Mouse (Mus musculus): ENCODE results near the gene Tmem86b. TPM values are rescaled to one million over a fixed set of nuclear protein-coding genes. Genes with fewer than 3 reads are reported as not detected.
"Not testable (repeated sequence)": the region's sequence is repeated elsewhere in the genome, so short reads cannot be mapped to it uniquely, and the experiment has no call there.

Tmem86b gene
- polyA plus RNA-seq, 1 experiment from 2014 or later, result 3.3 TPM

DNA sequence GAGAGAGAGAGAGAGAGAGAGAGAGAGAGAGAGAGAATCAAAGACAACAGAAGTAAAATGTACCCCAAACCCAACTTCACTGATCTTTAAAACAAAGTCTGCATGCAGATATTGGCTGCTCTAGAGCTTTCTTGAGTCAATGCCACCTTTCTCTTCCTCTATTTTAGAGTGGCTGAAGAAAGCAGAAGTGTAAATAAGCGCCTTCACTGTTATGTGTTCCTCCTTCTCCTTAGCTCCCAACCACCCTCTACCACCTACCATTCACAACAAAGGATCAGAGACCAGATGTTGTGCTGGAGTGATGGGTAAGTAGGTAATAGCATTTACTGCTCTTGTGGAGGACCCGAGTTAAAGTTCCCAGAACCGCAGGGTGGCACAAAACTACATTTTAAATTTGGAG lies 49.7 kb downstream of the Tmem86b start:
- H3K27ac ChIP-seq (ENCODE audit: low read depth, low read length); H3K4me1 ChIP-seq (replicated peaks; ENCODE audit: control insufficient read depth, insufficient read depth, low read length); H3K27me3 ChIP-seq (ENCODE audit: control insufficient read depth, insufficient read depth, low read length); ATAC-seq (ENCODE audit: low FRiP score); H3K4me3 ChIP-seq (ENCODE audit: low read depth, low read length); H3K9me3 ChIP-seq (ENCODE audit: control insufficient read depth, low read length); H3K36me3 ChIP-seq (ENCODE audit: control insufficient read depth, insufficient read depth, low read length); H3K9ac ChIP-seq (ENCODE audit: low read depth, low read length); H3K4me2 ChIP-seq (replicated peaks; ENCODE audit: low read depth, low read length); DNase-seq (ENCODE audit: low spot score): not testable (repeated sequence)
- 83% methylated on average over 3 of the region's 3 CpGs for WGBS

Other genes with a start within 250 kb of the Tmem86b start
- gene Gp6, start 233.7 kb downstream of the Tmem86b start, polyA plus RNA-seq (2014; fragmentation: Nextera tagmentation; extraction: Ambion mirVana), result 0.73 and 1.2 TPM in 2 replicates
- 28.3 and 29.1 TPM in 2 replicates for gene Rdh13, start 185.8 kb downstream of the Tmem86b start, polyA plus RNA-seq (2014; fragmentation: Nextera tagmentation; extraction: Ambion mirVana)
- 4.6 and 4.9 TPM in 2 replicates for gene Eps8l1, start 170.7 kb downstream of the Tmem86b start, polyA plus RNA-seq (2014; fragmentation: Nextera tagmentation; extraction: Ambion mirVana)
- gene Ppp1r12c, start 129.7 kb downstream of the Tmem86b start, polyA plus RNA-seq (2014; fragmentation: Nextera tagmentation; extraction: Ambion mirVana), result 38.8 and 44.0 TPM in 2 replicates
- gene Tnnt1, start 115.0 kb downstream of the Tmem86b start, polyA plus RNA-seq (2014; fragmentation: Nextera tagmentation; extraction: Ambion mirVana), result 18.1 and 27.4 TPM in 2 replicates
- 1.8 and 2.5 TPM in 2 replicates for gene Tnni3, start 107.2 kb downstream of the Tmem86b start, polyA plus RNA-seq (2014; fragmentation: Nextera tagmentation; extraction: Ambion mirVana)
- gene Dnaaf3, start 99.0 kb downstream of the Tmem86b start, polyA plus RNA-seq (2014; fragmentation: Nextera tagmentation; extraction: Ambion mirVana), result 1.2 and 1.3 TPM in 2 replicates
- gene Syt5, start 83.9 kb downstream of the Tmem86b start, polyA plus RNA-seq (2014; fragmentation: Nextera tagmentation; extraction: Ambion mirVana), result 14.3 and 15.2 TPM in 2 replicates
- gene Ptprh, start 27.4 kb downstream of the Tmem86b start, polyA plus RNA-seq (2014; fragmentation: Nextera tagmentation; extraction: Ambion mirVana), result 0.11 TPM in 1 of 2 replicates, not detected in the other
- gene Ppp6r1, start 27.6 kb upstream of the Tmem86b start, polyA plus RNA-seq (2014; fragmentation: Nextera tagmentation; extraction: Ambion mirVana), result 6.0 and 8.1 TPM in 2 replicates
- 112 and 114 TPM in 2 replicates for gene Hspbp1, start 53.6 kb upstream of the Tmem86b start, polyA plus RNA-seq (2014; fragmentation: Nextera tagmentation; extraction: Ambion mirVana)
- gene Brsk1, start 59.2 kb upstream of the Tmem86b start, polyA plus RNA-seq (2014; fragmentation: Nextera tagmentation; extraction: Ambion mirVana), result 3.1 and 5.1 TPM in 2 replicates
- gene Tmem150b, start 93.8 kb upstream of the Tmem86b start, polyA plus RNA-seq (2014; fragmentation: Nextera tagmentation; extraction: Ambion mirVana), result 0.22 and 0.26 TPM in 2 replicates
- gene Kmt5c, start 108.7 kb upstream of the Tmem86b start, polyA plus RNA-seq (2014; fragmentation: Nextera tagmentation; extraction: Ambion mirVana), result 64.3 and 69.2 TPM in 2 replicates
- gene Cox6b2, start 121.7 kb upstream of the Tmem86b start, polyA plus RNA-seq (2014; fragmentation: Nextera tagmentation; extraction: Ambion mirVana), result 28.0 and 28.5 TPM in 2 replicates
- not detected in 2 replicates for gene Fam71e2, start 139.9 kb upstream of the Tmem86b start, polyA plus RNA-seq (2014; fragmentation: Nextera tagmentation; extraction: Ambion mirVana)
- 0.08 and 0.14 TPM in 2 replicates for gene Il11, start 151.4 kb upstream of the Tmem86b start, polyA plus RNA-seq (2014; fragmentation: Nextera tagmentation; extraction: Ambion mirVana)
- gene Tmem190, start 151.5 kb upstream of the Tmem86b start, polyA plus RNA-seq (2014; fragmentation: Nextera tagmentation; extraction: Ambion mirVana), result not detected in 2 replicates
- 0.78 and 0.93 TPM in 2 replicates for gene Tmem238, start 158.2 kb upstream of the Tmem86b start, polyA plus RNA-seq (2014; fragmentation: Nextera tagmentation; extraction: Ambion mirVana)
- gene Rpl28, start 161.5 kb upstream of the Tmem86b start, polyA plus RNA-seq (2014; fragmentation: Nextera tagmentation; extraction: Ambion mirVana), result 186 and 191 TPM in 2 replicates
- gene Ube2s, start 181.2 kb upstream of the Tmem86b start, polyA plus RNA-seq (2014; fragmentation: Nextera tagmentation; extraction: Ambion mirVana), result 400 and 452 TPM in 2 replicates
- gene Shisa7, start 213.3 kb upstream of the Tmem86b start, polyA plus RNA-seq (2014; fragmentation: Nextera tagmentation; extraction: Ambion mirVana), result 2.9 and 4.1 TPM in 2 replicates
- gene Isoc2b, start 238.8 kb upstream of the Tmem86b start, polyA plus RNA-seq (2014; fragmentation: Nextera tagmentation; extraction: Ambion mirVana), result 2.5 and 2.9 TPM in 2 replicates
- gene Isoc2a, start 245.7 kb upstream of the Tmem86b start, polyA plus RNA-seq (2014; fragmentation: Nextera tagmentation; extraction: Ambion mirVana), result 1.1 TPM in 2 replicates

Data from hindbrain, embryonic 11.5 days (tissue).